Mouse (Mus musculus) embryonic facial prominence, embryonic 14.5 days (tissue): ENCODE results near the gene Dlx2. TPM values are rescaled to one million over a fixed set of nuclear protein-coding genes. Genes with fewer than 3 reads are reported as not detected.

ENCODE experiments used
- ATAC-seq: fragments of 200-750 bp; cut with Nextera tagmentation; 2 replicates; pipeline ENCODE4 v1.8.0; 2017; ENCODE audit warnings: low read depth, moderate number of reproducible peaks, moderate TSS enrichment
- DNase-seq: peaks from one replicate; pipeline ENCODE4 v3.0.0-alpha.2; 2015; ENCODE audit warnings: low spot score
- H3K27ac ChIP-seq: fragments of 300-500 bp; sonication (generic); replicated peaks from 2 replicates; pipeline ENCODE4 v1.5.1; 2014; ENCODE audit warnings: low read depth, mild to moderate bottlenecking, low read length, moderate library complexity
- H3K27me3 ChIP-seq: fragments of 300-500 bp; sonication (generic); replicated peaks from 2 replicates; pipeline ENCODE4 v1.6.1; 2014; ENCODE audit warnings: low read length; ENCODE audit not compliant: control insufficient read depth, insufficient read depth
- H3K36me3 ChIP-seq: fragments of 300-500 bp; sonication (generic); 2 replicates; pipeline ENCODE4 v1.6.1; 2014; ENCODE audit warnings: low read length, mixed read lengths; ENCODE audit not compliant: control insufficient read depth, insufficient read depth
- H3K4me1 ChIP-seq: fragments of 300-500 bp; sonication (generic); 2 replicates; pipeline ENCODE4 v1.6.1; 2014; ENCODE audit warnings: antibody characterized with exemption, low read length; ENCODE audit not compliant: control insufficient read depth, insufficient read depth
- H3K4me2 ChIP-seq: fragments of 300-500 bp; sonication (generic); 2 replicates; pipeline ENCODE4 v1.6.1; 2014; ENCODE audit warnings: low read depth, mild to moderate bottlenecking, low read length, moderate library complexity, mixed read lengths
- H3K4me3 ChIP-seq: fragments of 300-500 bp; sonication (generic); 2 replicates; pipeline ENCODE4 v1.5.1; 2014; ENCODE audit warnings: low read depth, mild to moderate bottlenecking, low read length
- H3K9ac ChIP-seq: fragments of 300-500 bp; sonication (generic); 2 replicates; pipeline ENCODE4 v1.6.1; 2014; ENCODE audit warnings: low read depth, mild to moderate bottlenecking, low read length, moderate library complexity, mixed read lengths
- H3K9me3 ChIP-seq: fragments of 300-500 bp; sonication (generic); 2 replicates; pipeline ENCODE4 v1.6.1; 2016; ENCODE audit warnings: low read length; ENCODE audit not compliant: control insufficient read depth
- WGBS: fragments of 180-500 bp; shearing (Covaris S2); extraction: QIAGEN DNeasy Blood & Tissue Kit; methylation state at CpG from one replicate; pipeline ENCODE4 v1.1.7; 2014; 5-methylcytosine and 5-hydroxymethylcytosine counted together
- polyA plus RNA-seq: library from polyadenylated mRNA; unstranded; fragments of >200 nt; fragmentation: Nextera tagmentation; extraction: Ambion mirVana; gene quantifications from 2 replicates; pipeline ENCODE4 v1.2.1, GENCODE M21; 2014

Gene Dlx2
- polyA plus RNA-seq, 1 experiment from 2014 or later, result 5.5 TPM

DNA sequence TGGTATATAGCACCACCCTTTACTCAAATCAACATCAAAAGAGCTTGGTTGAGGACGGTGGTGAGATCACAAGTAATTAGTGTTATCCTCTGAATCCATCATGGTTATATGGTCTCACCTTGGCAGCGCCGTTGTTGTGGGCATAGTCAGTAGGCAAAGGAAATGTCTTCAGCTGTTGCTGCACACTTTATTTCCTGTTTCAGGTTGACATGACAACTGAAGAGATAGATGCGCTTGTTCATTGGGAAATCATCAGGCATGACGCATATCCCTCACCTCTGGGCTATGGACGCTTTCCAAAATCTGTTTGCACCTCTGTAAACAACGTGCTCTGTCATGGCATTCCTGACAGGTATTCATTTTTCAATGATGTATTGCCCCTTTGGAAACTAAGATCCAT lies 35.3 kb downstream of the Dlx2 start:
- Histone ChIP-seq H3K27ac (no peak overlapping the region), H3K4me1 (0 out of 2 replicates have a peak, but pooled peaks cover 2% of the 10 kb centered on the region), H3K9me3 (no peaks in the 10 kb centered on the region), H3K27me3 (no peaks in the 10 kb centered on the region; the same call in 1 of the 2 replicates), H3K4me2 (no peak overlapping the region), H3K36me3 (no peaks in the 10 kb centered on the region), H3K9ac (no peak overlapping the region), H3K4me3 (no peak overlapping the region)
- DNase-seq (no peak), ATAC-seq (no peak)
- WGBS, result 85% methylated on average over 7 of the region's 7 CpGs

DNA sequence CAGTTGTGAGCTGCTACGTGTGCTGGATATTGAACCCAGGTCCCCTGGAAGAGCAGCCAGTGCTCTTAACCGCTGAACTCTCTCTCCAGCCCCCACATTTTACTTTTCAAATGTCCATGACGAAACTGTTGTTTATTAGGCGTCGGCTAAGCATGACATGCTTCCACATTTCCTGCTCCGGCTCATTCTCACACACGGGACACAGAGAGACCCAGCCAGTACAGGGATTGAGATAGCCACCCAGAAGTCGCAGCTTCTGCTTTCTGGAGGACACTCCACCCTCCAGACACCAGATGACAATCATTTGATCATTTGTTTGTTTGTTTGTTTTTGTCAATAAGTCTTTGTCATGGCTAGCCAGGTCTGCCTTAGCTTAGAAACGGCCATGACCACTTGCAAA lies 41.7 kb downstream of the Dlx2 start:
- Histone ChIP-seq H3K9ac (no peak overlapping the region), H3K4me3 (no peak overlapping the region), H3K4me2 (no peak overlapping the region), H3K36me3 (no peaks in the 10 kb centered on the region), H3K27me3 (no peaks in the 10 kb centered on the region), H3K27ac (no peak overlapping the region), H3K4me1 (no peaks in the 10 kb centered on the region; the same call in 1 of the 2 replicates), H3K9me3 (no peaks in the 10 kb centered on the region)
- ATAC-seq, result no peak
- no peak for DNase-seq
- WGBS, result 59% methylated on average over 9 of the region's 9 CpGs

DNA sequence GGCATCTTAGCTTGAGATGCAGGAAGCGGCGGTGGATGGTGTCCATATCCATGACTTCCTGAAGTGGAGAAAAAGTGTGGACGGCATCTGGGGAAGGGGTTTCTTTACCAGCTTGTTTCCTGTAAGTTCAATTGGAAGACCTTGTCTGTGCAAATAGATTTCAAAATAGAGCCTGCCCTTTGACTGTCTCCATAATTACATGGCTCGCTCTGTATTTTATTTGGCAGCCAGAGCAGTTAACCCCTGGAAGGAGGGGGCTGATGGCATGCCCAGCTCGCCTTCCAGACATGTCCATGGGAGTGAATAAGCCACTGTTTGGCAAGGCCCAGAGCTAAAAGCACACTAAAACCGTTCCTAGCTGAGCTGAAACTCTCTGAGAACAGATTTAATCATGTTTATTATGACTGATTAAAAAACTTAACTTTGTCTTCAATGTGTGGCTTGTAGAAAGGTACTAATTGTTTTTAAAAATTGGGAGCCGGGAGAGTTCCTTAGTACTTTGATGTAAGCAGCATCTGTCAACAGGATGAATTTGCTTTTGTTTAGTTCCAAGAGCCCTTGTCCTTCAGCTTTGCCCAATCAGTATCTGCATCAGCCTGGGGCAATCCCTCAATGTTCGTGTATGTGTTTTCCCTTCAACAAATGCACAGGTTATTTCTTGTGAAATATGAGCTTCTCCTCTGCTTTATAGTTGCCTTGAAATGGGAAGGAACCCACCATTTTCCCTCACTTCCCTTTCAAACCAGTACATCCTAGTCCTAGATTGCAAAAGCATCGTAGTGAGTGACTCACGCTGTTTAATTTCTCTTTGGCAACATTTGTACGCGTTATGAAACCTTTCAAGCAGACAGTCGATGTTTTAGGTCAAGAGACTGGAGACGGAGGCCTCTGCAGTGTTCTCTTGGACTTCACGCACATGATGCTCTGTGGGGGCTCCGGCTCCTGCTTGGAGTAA lies 47.0 kb downstream of the Dlx2 start:
- no peak overlapping the region for H3K4me3 ChIP-seq
- no peaks in the 10 kb centered on the region for H3K36me3 ChIP-seq
- no peak overlapping the region for H3K27ac ChIP-seq
- ATAC-seq, result peak; percentile 60; the same call in 1 of the 2 replicates
- peaks cover 14% of the 10 kb centered on the region; the same call in 1 of the 2 replicates for H3K4me1 ChIP-seq
- H3K4me2 ChIP-seq, result no peak overlapping the region
- peak; percentile 60 for DNase-seq
- 34% methylated on average over 16 of the region's 16 CpGs for WGBS
- H3K27me3 ChIP-seq, result no peaks in the 10 kb centered on the region
- no peak overlapping the region for H3K9ac ChIP-seq
- H3K9me3 ChIP-seq, result no peaks in the 10 kb centered on the region

DNA sequence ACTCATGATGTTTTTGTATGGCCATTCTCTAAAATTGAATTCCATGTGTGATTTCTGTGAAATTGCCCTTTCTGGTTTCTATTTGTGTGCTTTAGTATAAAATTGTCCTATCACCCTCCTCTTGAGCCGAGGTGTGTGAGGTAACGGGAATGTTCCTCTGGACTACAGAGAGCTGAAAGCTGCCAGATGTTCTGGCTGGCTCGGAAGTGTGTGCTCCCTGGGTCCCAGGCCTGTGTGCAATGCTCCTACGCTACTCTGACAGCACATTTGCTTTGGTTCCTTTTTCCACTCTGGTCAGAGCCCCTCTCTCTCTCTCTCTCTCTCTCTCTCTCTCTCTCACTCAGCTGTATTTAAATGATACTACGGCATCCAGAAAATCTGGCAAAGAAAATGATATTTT lies 49.4 kb downstream of the Dlx2 start:
- DNase-seq (no peak), ATAC-seq (no peak)
- H3K4me2 ChIP-seq, result no peak overlapping the region
- H3K4me3 ChIP-seq, result no peak overlapping the region
- H3K9ac ChIP-seq, result no peak overlapping the region
- H3K36me3 ChIP-seq, result no peaks in the 10 kb centered on the region
- H3K9me3 ChIP-seq, result no peaks in the 10 kb centered on the region
- H3K27ac ChIP-seq, result no peak overlapping the region
- H3K4me1 ChIP-seq, result peaks cover 15% of the 10 kb centered on the region; the same call in 1 of the 2 replicates
- WGBS, result 35% methylated on average over 5 of the region's 5 CpGs
- H3K27me3 ChIP-seq, result no peaks in the 10 kb centered on the region

DNA sequence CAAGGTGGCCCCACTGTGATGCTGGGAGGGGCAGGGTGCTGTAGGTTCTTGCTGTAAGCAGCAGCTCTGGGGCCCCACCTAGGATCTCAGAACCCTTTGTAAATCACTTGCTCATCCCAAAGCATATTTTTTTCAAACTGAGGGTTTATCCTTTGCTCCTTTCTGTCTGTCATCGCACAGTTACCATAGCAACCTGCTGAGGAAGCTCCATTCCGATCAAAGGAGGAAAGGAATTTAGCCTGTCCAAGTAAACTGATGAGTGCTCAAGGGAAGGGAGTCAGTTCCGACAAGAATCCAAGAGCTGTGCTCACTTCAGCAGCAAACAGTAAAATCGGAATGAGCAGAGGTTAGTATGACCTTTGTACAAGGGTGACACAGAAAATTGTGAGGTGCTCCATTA lies 51.6 kb downstream of the Dlx2 start:
- H3K27ac ChIP-seq, result no peak overlapping the region
- WGBS, result 18% methylated on average over 4 of the region's 4 CpGs
- no peaks in the 10 kb centered on the region for H3K9me3 ChIP-seq
- no peaks in the 10 kb centered on the region for H3K36me3 ChIP-seq
- no peak overlapping the region for H3K4me3 ChIP-seq
- no peak overlapping the region for H3K9ac ChIP-seq
- H3K27me3 ChIP-seq, result no peaks in the 10 kb centered on the region
- peaks cover 15% of the 10 kb centered on the region; the same call in 1 of the 2 replicates for H3K4me1 ChIP-seq
- ATAC-seq (0 out of 2 replicates have a peak, but pooled peaks have one; percentile 41), DNase-seq (no peak)
- H3K4me2 ChIP-seq, result no peak overlapping the region

DNA sequence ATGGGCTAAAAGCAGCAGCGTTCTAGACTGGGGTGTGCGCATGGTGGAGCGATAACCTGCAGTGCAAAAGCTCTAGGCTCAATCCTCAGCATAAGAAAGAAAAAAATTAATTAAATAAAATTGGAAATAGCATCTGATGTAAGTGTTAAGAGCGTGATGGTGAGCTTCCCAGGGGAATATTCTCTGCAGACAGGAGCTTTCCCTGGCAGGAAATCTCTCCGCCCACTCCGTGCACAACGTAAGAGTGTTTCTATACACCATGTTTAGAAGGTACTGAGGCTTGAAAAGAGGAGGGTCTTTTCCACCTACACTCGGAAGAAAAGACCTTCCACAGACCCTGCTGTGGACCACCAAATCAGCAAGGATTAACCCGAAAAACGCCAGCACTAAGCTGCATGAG lies 52.1 kb downstream of the Dlx2 start:
- 58% methylated on average over 10 of the region's 10 CpGs for WGBS
- H3K27ac ChIP-seq, result no peak overlapping the region
- no peak overlapping the region for H3K4me3 ChIP-seq
- no peak for DNase-seq
- no peak overlapping the region for H3K9ac ChIP-seq
- H3K27me3 ChIP-seq, result no peaks in the 10 kb centered on the region
- H3K4me1 ChIP-seq, result peaks cover 15% of the 10 kb centered on the region; the same call in 1 of the 2 replicates
- ATAC-seq, result no peak
- H3K36me3 ChIP-seq, result no peaks in the 10 kb centered on the region
- no peaks in the 10 kb centered on the region for H3K9me3 ChIP-seq
- H3K4me2 ChIP-seq, result no peak overlapping the region

Other genes with a start within 250 kb of the Dlx2 start
- gene Slc25a12, start 179.0 kb downstream of the Dlx2 start, polyA plus RNA-seq, result 38.0 and 44.6 TPM in 2 replicates
- gene Hat1, start 157.8 kb downstream of the Dlx2 start, polyA plus RNA-seq, result 96.6 and 103 TPM in 2 replicates
- 43.0 and 44.6 TPM in 2 replicates for gene Metap1d, start 93.5 kb downstream of the Dlx2 start, polyA plus RNA-seq
- 13.1 and 15.2 TPM in 2 replicates for gene Dlx1, start 18.6 kb downstream of the Dlx2 start, polyA plus RNA-seq
- 64.5 and 70.4 TPM in 2 replicates for gene Itga6, start 198.9 kb upstream of the Dlx2 start, polyA plus RNA-seq